Mouse (Mus musculus): ENCODE data around the gene Fkbp8. TPM values are rescaled to one million over a fixed set of nuclear protein-coding genes. Genes with fewer than 3 reads are reported as not detected.

Gene Fkbp8
- polyA plus RNA-seq, 1 experiment from 2014 or later, result 462 TPM

GRCm38 (mm10) chr8:70547762-70548161 lies 20.2 kb downstream of the Fkbp8 start:
- H3K27me3 ChIP-seq (replicated peaks; ENCODE audit: control insufficient read depth, insufficient read depth, low read length), result no peaks in the 10 kb centered on the region
- H3K4me2 ChIP-seq (ENCODE audit: low read length), result no peak overlapping the region
- H3K9ac ChIP-seq (replicated peaks; ENCODE audit: low read depth, low read length), result no peak overlapping the region
- no peaks in the 10 kb centered on the region for H3K36me3 ChIP-seq (ENCODE audit: control insufficient read depth, insufficient read depth)
- WGBS, result 88% methylated on average over 6 of the region's 6 CpGs
- H3K9me3 ChIP-seq (ENCODE audit: control insufficient read depth, low read length), result no peaks in the 10 kb centered on the region
- ATAC-seq, result no peak
- H3K4me3 ChIP-seq (replicated peaks; ENCODE audit: low read length), result no peak overlapping the region
- H3K27ac ChIP-seq (ENCODE audit: low read length), result no peak overlapping the region
- no peaks in the 10 kb centered on the region for H3K4me1 ChIP-seq (replicated peaks; ENCODE audit: control insufficient read depth, insufficient read depth, low read length)

GRCm38 (mm10) chr8:70549412-70550184 lies 22.1 kb downstream of the Fkbp8 start:
- Histone ChIP-seq H3K36me3 (ENCODE audit: control insufficient read depth, insufficient read depth) (no peaks in the 10 kb centered on the region), H3K4me2 (ENCODE audit: low read length) (no peak overlapping the region), H3K9ac (replicated peaks; ENCODE audit: low read depth, low read length) (no peak overlapping the region), H3K4me3 (replicated peaks; ENCODE audit: low read length) (no peak overlapping the region), H3K27ac (ENCODE audit: low read length) (no peak overlapping the region), H3K4me1 (replicated peaks; ENCODE audit: control insufficient read depth, insufficient read depth, low read length) (peaks cover 10% of the 10 kb centered on the region), H3K27me3 (replicated peaks; ENCODE audit: control insufficient read depth, insufficient read depth, low read length) (no peaks in the 10 kb centered on the region), H3K9me3 (ENCODE audit: control insufficient read depth, low read length) (no peaks in the 10 kb centered on the region)
- no peak for ATAC-seq
- WGBS, result 94% methylated on average over 10 of the region's 10 CpGs

- Histone ChIP-seq H3K27ac (ENCODE audit: low read length) (no peak overlapping the region), H3K4me2 (ENCODE audit: low read length) (no peak overlapping the region), H3K27me3 (replicated peaks; ENCODE audit: control insufficient read depth, insufficient read depth, low read length) (no peaks in the 10 kb centered on the region), H3K9ac (replicated peaks; ENCODE audit: low read depth, low read length) (no peak overlapping the region), H3K36me3 (ENCODE audit: control insufficient read depth, insufficient read depth) (no peaks in the 10 kb centered on the region), H3K4me3 (replicated peaks; ENCODE audit: low read length) (no peak overlapping the region), H3K4me1 (replicated peaks; ENCODE audit: control insufficient read depth, insufficient read depth, low read length) (peaks cover 10% of the 10 kb centered on the region), H3K9me3 (ENCODE audit: control insufficient read depth, low read length) (no peaks in the 10 kb centered on the region)
- no peak for ATAC-seq
- WGBS, result 76% methylated on average over 3 of the region's 3 CpGs
Measured at GRCm38 (mm10) chr8:70551558-70552161, 24.1 kb downstream of the Fkbp8 start.

GRCm38 (mm10) chr8:70552836-70553235 lies 25.3 kb downstream of the Fkbp8 start:
- WGBS, result 36% methylated on average over 1 of the region's 1 CpGs

GRCm38 (mm10) chr8:70553740-70554139 lies 26.2 kb downstream of the Fkbp8 start:
- H3K36me3 ChIP-seq (ENCODE audit: control insufficient read depth, insufficient read depth), result no peaks in the 10 kb centered on the region
- H3K4me1 ChIP-seq (replicated peaks; ENCODE audit: control insufficient read depth, insufficient read depth, low read length), result peaks cover 10% of the 10 kb centered on the region
- ATAC-seq, result 0 out of 2 replicates have a peak, but pooled peaks have one; percentile 20
- no peaks in the 10 kb centered on the region for H3K27me3 ChIP-seq (replicated peaks; ENCODE audit: control insufficient read depth, insufficient read depth, low read length)
- H3K4me2 ChIP-seq (ENCODE audit: low read length), result no peak overlapping the region
- no peak overlapping the region for H3K9ac ChIP-seq (replicated peaks; ENCODE audit: low read depth, low read length)
- no peak overlapping the region for H3K4me3 ChIP-seq (replicated peaks; ENCODE audit: low read length)
- H3K27ac ChIP-seq (ENCODE audit: low read length), result no peak overlapping the region
- H3K9me3 ChIP-seq (ENCODE audit: control insufficient read depth, low read length), result no peaks in the 10 kb centered on the region

More at GRCm38 (mm10) chr8:70552836-70553235, 25.3 kb downstream of the Fkbp8 start:
- Histone ChIP-seq H3K4me2 (ENCODE audit: low read length) (no peak overlapping the region), H3K9ac (replicated peaks; ENCODE audit: low read depth, low read length) (no peak overlapping the region), H3K36me3 (ENCODE audit: control insufficient read depth, insufficient read depth) (no peaks in the 10 kb centered on the region), H3K9me3 (ENCODE audit: control insufficient read depth, low read length) (no peaks in the 10 kb centered on the region), H3K27ac (ENCODE audit: low read length) (no peak overlapping the region), H3K27me3 (replicated peaks; ENCODE audit: control insufficient read depth, insufficient read depth, low read length) (no peaks in the 10 kb centered on the region), H3K4me1 (replicated peaks; ENCODE audit: control insufficient read depth, insufficient read depth, low read length) (peaks cover 10% of the 10 kb centered on the region), H3K4me3 (replicated peaks; ENCODE audit: low read length) (no peak overlapping the region)
- ATAC-seq, result no peak

GRCm38 (mm10) chr8:70555079-70555747 lies 27.7 kb downstream of the Fkbp8 start:
- Histone ChIP-seq H3K4me3 (replicated peaks; ENCODE audit: low read length) (no peak overlapping the region), H3K36me3 (ENCODE audit: control insufficient read depth, insufficient read depth) (no peaks in the 10 kb centered on the region), H3K9ac (replicated peaks; ENCODE audit: low read depth, low read length) (no peak overlapping the region), H3K4me2 (ENCODE audit: low read length) (no peak overlapping the region), H3K27ac (ENCODE audit: low read length) (no peak overlapping the region), H3K4me1 (replicated peaks; ENCODE audit: control insufficient read depth, insufficient read depth, low read length) (peaks cover 10% of the 10 kb centered on the region), H3K9me3 (ENCODE audit: control insufficient read depth, low read length) (no peaks in the 10 kb centered on the region), H3K27me3 (replicated peaks; ENCODE audit: control insufficient read depth, insufficient read depth, low read length) (no peaks in the 10 kb centered on the region)
- ATAC-seq, result no peak
- 94% methylated on average over 4 of the region's 4 CpGs for WGBS

- Histone ChIP-seq H3K27me3 (replicated peaks; ENCODE audit: control insufficient read depth, insufficient read depth, low read length) (no peaks in the 10 kb centered on the region), H3K4me3 (replicated peaks; ENCODE audit: low read length) (no peak overlapping the region), H3K4me2 (ENCODE audit: low read length) (no peak overlapping the region), H3K9me3 (ENCODE audit: control insufficient read depth, low read length) (no peaks in the 10 kb centered on the region), H3K4me1 (replicated peaks; ENCODE audit: control insufficient read depth, insufficient read depth, low read length) (peaks cover 9% of the 10 kb centered on the region), H3K27ac (ENCODE audit: low read length) (no peak overlapping the region), H3K9ac (replicated peaks; ENCODE audit: low read depth, low read length) (no peak overlapping the region), H3K36me3 (ENCODE audit: control insufficient read depth, insufficient read depth) (no peaks in the 10 kb centered on the region)
- 64% methylated on average over 4 of the region's 4 CpGs for WGBS
- no peak for ATAC-seq
Measured at GRCm38 (mm10) chr8:70558334-70558733, 30.8 kb downstream of the Fkbp8 start.

- Histone ChIP-seq H3K4me1 (replicated peaks; ENCODE audit: control insufficient read depth, insufficient read depth, low read length) (peaks cover 3% of the 10 kb centered on the region), H3K9me3 (ENCODE audit: control insufficient read depth, low read length) (no peaks in the 10 kb centered on the region), H3K9ac (replicated peaks; ENCODE audit: low read depth, low read length) (no peak overlapping the region), H3K4me2 (ENCODE audit: low read length) (no peak overlapping the region), H3K36me3 (ENCODE audit: control insufficient read depth, insufficient read depth) (no peaks in the 10 kb centered on the region), H3K4me3 (replicated peaks; ENCODE audit: low read length) (no peak overlapping the region), H3K27ac (ENCODE audit: low read length) (no peak overlapping the region), H3K27me3 (replicated peaks; ENCODE audit: control insufficient read depth, insufficient read depth, low read length) (no peaks in the 10 kb centered on the region)
- ATAC-seq, result no peak
- WGBS, result 75% methylated on average over 3 of the region's 3 CpGs
Measured at GRCm38 (mm10) chr8:70558983-70559382, 31.5 kb downstream of the Fkbp8 start.

- no peak overlapping the region for H3K4me2 ChIP-seq (ENCODE audit: low read length)
- H3K27me3 ChIP-seq (replicated peaks; ENCODE audit: control insufficient read depth, insufficient read depth, low read length), result no peaks in the 10 kb centered on the region
- no peak for ATAC-seq
- no peaks in the 10 kb centered on the region for H3K4me1 ChIP-seq (replicated peaks; ENCODE audit: control insufficient read depth, insufficient read depth, low read length)
- H3K9me3 ChIP-seq (ENCODE audit: control insufficient read depth, low read length), result no peaks in the 10 kb centered on the region
- no peak overlapping the region for H3K27ac ChIP-seq (ENCODE audit: low read length)
- no peak overlapping the region for H3K9ac ChIP-seq (replicated peaks; ENCODE audit: low read depth, low read length)
- WGBS, result 66% methylated on average over 2 of the region's 2 CpGs
- H3K36me3 ChIP-seq (ENCODE audit: control insufficient read depth, insufficient read depth), result no peaks in the 10 kb centered on the region
- no peak overlapping the region for H3K4me3 ChIP-seq (replicated peaks; ENCODE audit: low read length)
Measured at GRCm38 (mm10) chr8:70560096-70560495, 32.6 kb downstream of the Fkbp8 start.

Data from forebrain, embryonic 16.5 days (tissue).